Mouse (Mus musculus): ENCODE measurements around the gene Acss2.
"Not testable (repeated sequence)": the region's sequence is repeated elsewhere in the genome, so short reads cannot be mapped to it uniquely, and the experiment has no call there.

The Acss2 gene

GRCm38 (mm10) chr2:155589521-155589920 lies 71.8 kb downstream of the Acss2 start:
- DNase-seq (ENCODE audit: low read depth, low spot score), result no peak

GRCm38 (mm10) chr2:155590876-155591275 lies 73.1 kb downstream of the Acss2 start:
- DNase-seq (ENCODE audit: low read depth, low spot score), result no peak

GRCm38 (mm10) chr2:155591676-155592075 lies 73.9 kb downstream of the Acss2 start:
- no peak for DNase-seq (ENCODE audit: low read depth, low spot score)

GRCm38 (mm10) chr2:155592137-155592853 lies 74.5 kb downstream of the Acss2 start, which contains the start of gene Gss:
TSS of gene Gss (minus strand) at chr2:155592810.
- peak; percentile 97 for DNase-seq (ENCODE audit: low read depth, low spot score)

- no peak for DNase-seq (ENCODE audit: low read depth, low spot score)
Measured at GRCm38 (mm10) chr2:155592854-155593283, 75.1 kb downstream of the Acss2 start.

GRCm38 (mm10) chr2:155595516-155595915 lies 77.8 kb downstream of the Acss2 start:
- DNase-seq (ENCODE audit: low read depth, low spot score), result no peak

- no peak for DNase-seq (ENCODE audit: low read depth, low spot score)
Measured at GRCm38 (mm10) chr2:155603707-155604106, 86.0 kb downstream of the Acss2 start.

GRCm38 (mm10) chr2:155604560-155605235 lies 87.0 kb downstream of the Acss2 start:
- no peak for DNase-seq (ENCODE audit: low read depth, low spot score)

- DNase-seq (ENCODE audit: low read depth, low spot score), result not testable (repeated sequence)
Measured at GRCm38 (mm10) chr2:155605236-155605589, 87.5 kb downstream of the Acss2 start.

GRCm38 (mm10) chr2:155606360-155606759 lies 88.6 kb downstream of the Acss2 start:
- DNase-seq (ENCODE audit: low read depth, low spot score), result no peak

- no peak for DNase-seq (ENCODE audit: low read depth, low spot score)
Measured at GRCm38 (mm10) chr2:155610978-155611377, 93.2 kb downstream of the Acss2 start, which contains the start of gene Myh7b. TSS of gene Myh7b (plus strand) at chr2:155611212.

GRCm38 (mm10) chr2:155611834-155612550 lies 94.2 kb downstream of the Acss2 start:
- DNase-seq (ENCODE audit: low read depth, low spot score), result no peak

- DNase-seq (ENCODE audit: low read depth, low spot score), result peak; percentile 47
Measured at GRCm38 (mm10) chr2:155613326-155613755, 95.6 kb downstream of the Acss2 start.

GRCm38 (mm10) chr2:155613953-155614352 lies 96.2 kb downstream of the Acss2 start:
- DNase-seq (ENCODE audit: low read depth, low spot score), result no peak

- no peak for DNase-seq (ENCODE audit: low read depth, low spot score)
Measured at GRCm38 (mm10) chr2:155616971-155617370, 99.2 kb downstream of the Acss2 start.

- DNase-seq (ENCODE audit: low read depth, low spot score), result peak; percentile 74
Measured at GRCm38 (mm10) chr2:155619817-155620216, 102.1 kb downstream of the Acss2 start.

GRCm38 (mm10) chr2:155622606-155623005 lies 104.9 kb downstream of the Acss2 start:
- no peak for DNase-seq (ENCODE audit: low read depth, low spot score)

- DNase-seq (ENCODE audit: low read depth, low spot score), result no peak
Measured at GRCm38 (mm10) chr2:155623996-155624395, 106.2 kb downstream of the Acss2 start.

GRCm38 (mm10) chr2:155624730-155625129 lies 107.0 kb downstream of the Acss2 start:
- peak; percentile 52 for DNase-seq (ENCODE audit: low read depth, low spot score)

- DNase-seq (ENCODE audit: low read depth, low spot score), result no peak
Measured at GRCm38 (mm10) chr2:155626277-155626676, 108.5 kb downstream of the Acss2 start.

GRCm38 (mm10) chr2:155627030-155627738 lies 109.4 kb downstream of the Acss2 start:
- peak; percentile 86 for DNase-seq (ENCODE audit: low read depth, low spot score)

- DNase-seq (ENCODE audit: low read depth, low spot score), result no peak
Measured at GRCm38 (mm10) chr2:155628112-155628511, 110.4 kb downstream of the Acss2 start.
